Mouse (Mus musculus) intestine, embryonic 14.5 days (tissue): ENCODE results near the gene Doc2g. TPM values are rescaled to one million over a fixed set of nuclear protein-coding genes. Genes with fewer than 3 reads are reported as not detected.
"Not testable (repeated sequence)": the region's sequence is repeated elsewhere in the genome, so short reads cannot be mapped to it uniquely, and the experiment has no call there.

Experiments
- ATAC-seq: fragments of 200-750 bp; cut with Nextera tagmentation; replicated peaks from 2 replicates; pipeline ENCODE4 v1.8.0; 2017; ENCODE audit warnings: low read depth, moderate number of reproducible peaks, moderate TSS enrichment, moderate library complexity; ENCODE audit not compliant: low FRiP score, low TSS enrichment
- DNase-seq: peaks from one replicate; pipeline ENCODE4 v3.0.0-alpha.2; 2018; ENCODE audit warnings: low spot score
- H3K27ac ChIP-seq: fragments of 300-500 bp; sonication (generic); 2 replicates; pipeline ENCODE4 v1.5.1; 2014; ENCODE audit warnings: low read depth, mild to moderate bottlenecking, control low read depth
- H3K27me3 ChIP-seq: fragments of 300-500 bp; sonication (generic); replicated peaks from 2 replicates; pipeline ENCODE4 v1.6.1; 2014; ENCODE audit warnings: low read length, control low read depth; ENCODE audit not compliant: control insufficient read depth, insufficient read depth
- H3K36me3 ChIP-seq: fragments of 300-500 bp; sonication (generic); 2 replicates; pipeline ENCODE4 v1.6.1; 2014; ENCODE audit warnings: low read length, control low read depth; ENCODE audit not compliant: control insufficient read depth, insufficient read depth
- H3K4me1 ChIP-seq: fragments of 300-500 bp; sonication (generic); replicated peaks from 2 replicates; pipeline ENCODE4 v1.6.1; 2014; ENCODE audit warnings: low read length, control low read depth, mixed read lengths; ENCODE audit not compliant: control insufficient read depth, insufficient read depth
- H3K4me2 ChIP-seq: fragments of 300-500 bp; sonication (generic); 2 replicates; pipeline ENCODE4 v1.6.1; 2014; ENCODE audit warnings: low read length
- H3K4me3 ChIP-seq: fragments of 300-500 bp; sonication (generic); 2 replicates; pipeline ENCODE4 v1.5.1; 2014; ENCODE audit warnings: low read depth, low read length, control low read depth, mixed read lengths
- H3K9ac ChIP-seq: fragments of 300-500 bp; sonication (generic); 2 replicates; pipeline ENCODE4 v1.6.1; 2014; ENCODE audit warnings: mild to moderate bottlenecking, low read length
- H3K9me3 ChIP-seq: fragments of 300-500 bp; sonication (generic); 2 replicates; pipeline ENCODE4 v1.6.1; 2016; ENCODE audit warnings: low read length, control low read depth; ENCODE audit not compliant: control insufficient read depth
- WGBS: fragments of 180-500 bp; shearing (Covaris S2); extraction: QIAGEN DNeasy Blood & Tissue Kit; methylation state at CpG from one replicate; pipeline ENCODE4 v1.1.7; 2014; 5-methylcytosine and 5-hydroxymethylcytosine counted together
- polyA plus RNA-seq: library from polyadenylated mRNA; unstranded; fragments of >200 nt; fragmentation: Nextera tagmentation; extraction: Ambion mirVana; gene quantifications from 2 replicates; pipeline ENCODE4 v1.2.1, GENCODE M21; 2014

Doc2g gene
- polyA plus RNA-seq, 1 experiment from 2014 or later, result 3.9 TPM

DNA sequence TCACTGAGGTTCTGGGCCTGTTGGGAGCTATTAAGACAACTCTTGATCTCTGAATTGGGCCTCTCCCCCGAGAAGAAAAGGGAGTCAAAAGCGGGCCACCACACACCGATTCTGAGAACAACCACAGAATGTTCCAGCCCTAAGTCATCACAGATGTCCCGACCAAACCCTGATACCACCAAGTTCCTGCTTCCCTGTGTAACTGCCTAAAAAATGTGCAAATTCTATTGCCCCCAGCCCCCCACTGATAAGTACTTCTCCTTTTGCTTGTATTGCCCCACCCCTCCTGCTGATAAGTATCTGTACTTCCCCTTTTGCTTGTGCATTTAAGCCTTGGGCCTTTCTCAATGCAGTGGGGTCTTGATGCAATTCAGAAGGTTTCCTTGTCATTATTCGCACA is 41.0 kb downstream of the Doc2g start:
- not testable (repeated sequence) for H3K4me1 ChIP-seq, H3K4me3 ChIP-seq, ATAC-seq, H3K9ac ChIP-seq, DNase-seq, H3K27me3 ChIP-seq, H3K27ac ChIP-seq, H3K36me3 ChIP-seq, H3K4me2 ChIP-seq, H3K9me3 ChIP-seq
- WGBS, result 91% methylated on average over 5 of the region's 5 CpGs

DNA sequence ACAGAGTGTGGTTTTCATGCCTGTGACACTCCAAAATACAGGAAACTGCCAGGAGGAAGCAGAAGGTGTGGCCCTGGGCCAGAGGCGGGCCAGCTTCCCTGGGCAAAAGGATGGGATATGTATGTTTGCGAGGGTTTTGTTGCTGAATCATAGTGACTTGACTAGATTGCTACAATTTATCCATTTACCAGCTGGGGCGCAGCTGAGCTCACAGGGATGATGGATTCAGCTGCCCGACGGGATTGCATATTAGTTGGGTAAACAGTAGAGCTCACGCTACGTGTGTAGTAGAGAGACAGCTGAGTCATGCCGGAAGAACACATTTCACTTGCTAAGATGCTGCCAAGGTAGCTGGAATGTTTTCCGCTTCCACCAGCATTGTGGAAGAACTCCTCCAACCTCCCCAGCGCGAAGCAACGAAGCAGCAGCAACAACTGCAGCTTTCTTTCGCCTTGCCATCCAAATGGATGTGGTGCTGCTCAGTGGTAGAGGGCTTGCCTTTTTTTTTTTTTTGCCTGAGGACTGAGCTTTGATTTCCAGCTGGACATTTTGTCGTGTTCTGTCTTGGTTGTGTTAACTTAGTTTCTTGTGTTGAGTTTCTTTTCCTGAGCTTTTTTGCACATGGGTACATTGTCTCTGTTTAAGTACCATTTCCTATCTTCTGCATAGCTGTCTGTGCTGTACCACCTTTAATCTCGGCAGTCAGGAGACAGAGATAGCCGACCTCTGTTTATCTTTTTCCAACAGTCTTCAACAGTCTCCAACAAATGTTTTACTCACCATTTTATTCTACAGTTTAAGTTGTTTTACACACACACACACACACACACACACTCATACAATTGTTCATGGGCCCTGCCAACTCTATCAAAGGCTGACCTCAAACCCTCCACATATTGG is 43.1 kb downstream of the Doc2g start, which contains the start of gene Gstp2:
Gstp2 (minus strand) TSS at position 58 of the 900 bp plus-strand sequence.
- peak within 1 kb of the TSS; percentile 78 for H3K27ac ChIP-seq

DNA sequence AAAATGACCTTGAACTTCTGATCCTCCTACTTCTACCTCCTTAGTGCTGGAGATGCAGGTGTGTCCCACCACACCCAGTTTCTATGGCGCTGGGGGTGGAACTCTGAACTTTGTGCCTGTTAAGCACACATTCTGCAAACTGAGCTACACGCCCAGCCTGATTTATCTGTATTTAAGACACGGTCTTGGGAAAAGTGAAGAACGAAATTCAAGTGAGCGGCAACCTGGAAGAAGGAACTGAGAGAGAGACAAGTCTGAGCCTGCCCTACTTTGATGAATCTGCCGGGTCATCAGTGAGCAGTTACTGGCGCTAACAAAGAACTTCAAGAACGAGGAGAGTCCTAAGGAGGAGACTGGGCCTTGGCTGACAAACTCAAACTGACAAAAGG is 43.7 kb downstream of the Doc2g start:
- H3K36me3 ChIP-seq, result no peaks in the 10 kb centered on the region
- ATAC-seq (peak; percentile 66), DNase-seq (peak; percentile 72)
- H3K27ac ChIP-seq, result peak overlapping the region; percentile 78
- H3K4me1 ChIP-seq, result peaks cover 6% of the 10 kb centered on the region; the same call in 1 of the 2 replicates
- no peaks in the 10 kb centered on the region for H3K9me3 ChIP-seq
- H3K9ac ChIP-seq, result no peak overlapping the region
- H3K4me2 ChIP-seq, result peak overlapping the region; percentile 23; the same call in 1 of the 2 replicates
- H3K4me3 ChIP-seq, result 0 out of 2 replicates have a peak overlapping the region, but pooled peaks have one; percentile 2
- H3K27me3 ChIP-seq, result no peaks in the 10 kb centered on the region
- 69% methylated on average over 8 of the region's 8 CpGs for WGBS

More for the DNA sequence above, 43.1 kb downstream of the Doc2g start, which contains the start of gene Gstp2:
- Histone ChIP-seq H3K4me3 (no peak within 1 kb of the TSS), H3K9ac (no peak within 1 kb of the TSS), H3K4me1 (peaks cover 6% of the 10 kb centered on the region; the same call in 1 of the 2 replicates), H3K27me3 (no peaks in the 10 kb centered on the region), H3K4me2 (peak within 1 kb of the TSS; percentile 32; the same call in 1 of the 2 replicates), H3K9me3 (no peaks in the 10 kb centered on the region), H3K36me3 (no peaks in the 10 kb centered on the region)
- DNase-seq (peak; percentile 81), ATAC-seq (peak; percentile 49; the same call in 1 of the 2 replicates)
- 33% methylated on average over 16 of the region's 16 CpGs for WGBS

DNA sequence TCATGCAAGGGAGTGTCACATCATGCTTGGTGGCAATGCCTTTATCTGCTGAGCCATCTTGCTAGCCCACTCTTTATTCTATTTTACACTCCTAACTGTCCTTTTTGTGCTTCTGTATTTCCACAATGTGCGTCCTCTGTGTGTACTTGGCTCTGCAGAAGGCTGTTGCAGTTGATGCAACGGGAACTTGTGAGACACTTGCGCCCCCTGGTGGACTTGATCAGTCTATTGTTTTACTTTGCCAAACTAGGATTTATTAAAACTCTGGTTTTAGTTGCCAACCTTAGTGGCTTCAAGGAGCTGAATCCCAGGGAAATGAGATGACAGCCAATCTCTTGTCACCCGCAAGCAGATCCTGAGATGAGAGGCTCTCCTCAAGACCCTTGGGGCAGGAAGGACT is 44.7 kb downstream of the Doc2g start:
- Histone ChIP-seq H3K4me3 (no peak overlapping the region), H3K27ac (0 out of 2 replicates have a peak overlapping the region, but pooled peaks have one; percentile 78), H3K4me1 (peaks cover 6% of the 10 kb centered on the region; the same call in 1 of the 2 replicates), H3K36me3 (no peaks in the 10 kb centered on the region), H3K9me3 (no peaks in the 10 kb centered on the region), H3K9ac (no peak overlapping the region), H3K4me2 (no peak overlapping the region), H3K27me3 (no peaks in the 10 kb centered on the region)
- 26% methylated on average over 4 of the region's 4 CpGs for WGBS
- DNase-seq (peak; percentile 87), ATAC-seq (no peak)

DNA sequence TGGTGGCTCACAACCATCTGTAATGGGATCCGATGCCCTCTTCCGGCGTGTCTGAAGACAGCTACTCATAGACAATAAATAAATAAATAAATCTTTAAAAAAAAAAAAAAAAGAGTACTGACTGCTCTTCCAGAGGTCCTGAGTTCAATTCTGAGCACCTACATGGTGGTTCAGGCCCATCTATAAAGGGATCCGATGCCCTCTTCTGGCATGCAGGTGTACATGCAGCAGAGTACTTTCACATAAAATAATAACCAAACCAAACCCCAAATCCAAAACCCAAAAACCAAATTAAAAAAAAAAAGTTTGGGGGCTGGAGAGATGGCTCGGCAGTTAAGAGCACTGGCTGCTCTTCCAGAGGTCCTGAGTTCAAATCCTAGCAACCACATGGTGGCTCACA is 46.0 kb downstream of the Doc2g start:
- not testable (repeated sequence) for H3K27me3 ChIP-seq, H3K27ac ChIP-seq, H3K36me3 ChIP-seq, H3K9ac ChIP-seq, H3K9me3 ChIP-seq, H3K4me2 ChIP-seq, ATAC-seq, H3K4me1 ChIP-seq, H3K4me3 ChIP-seq, DNase-seq
- 82% methylated on average over 5 of the region's 5 CpGs for WGBS

DNA sequence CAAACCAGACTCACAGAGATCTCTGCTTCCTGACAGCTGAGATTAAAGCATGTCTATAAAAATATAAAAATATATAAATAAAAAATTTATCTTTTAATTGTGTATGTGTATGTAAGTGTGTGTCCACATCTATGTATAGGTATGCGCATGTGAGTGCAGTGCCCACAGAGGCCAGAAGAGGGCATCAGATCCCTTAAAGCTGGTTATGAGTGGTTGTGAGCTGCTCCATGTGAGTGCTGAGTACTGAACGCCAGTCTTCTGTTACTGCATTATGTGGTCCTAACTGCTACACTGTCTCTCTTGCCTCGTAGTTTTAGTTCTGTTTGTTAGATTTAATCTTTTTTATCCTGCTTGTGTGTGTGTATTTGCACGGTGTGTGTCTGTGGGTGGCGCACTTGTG is 47.9 kb downstream of the Doc2g start:
- WGBS, result 94% methylated on average over 5 of the region's 5 CpGs
- 0 out of 2 replicates have a peak, but pooled peaks cover 2% of the 10 kb centered on the region for H3K4me1 ChIP-seq
- DNase-seq (no peak), ATAC-seq (no peak)
- no peaks in the 10 kb centered on the region for H3K27me3 ChIP-seq
- no peak overlapping the region for H3K9ac ChIP-seq
- no peak overlapping the region for H3K27ac ChIP-seq
- no peak overlapping the region for H3K4me2 ChIP-seq
- no peaks in the 10 kb centered on the region for H3K36me3 ChIP-seq
- H3K9me3 ChIP-seq, result no peaks in the 10 kb centered on the region
- H3K4me3 ChIP-seq, result no peak overlapping the region

DNA sequence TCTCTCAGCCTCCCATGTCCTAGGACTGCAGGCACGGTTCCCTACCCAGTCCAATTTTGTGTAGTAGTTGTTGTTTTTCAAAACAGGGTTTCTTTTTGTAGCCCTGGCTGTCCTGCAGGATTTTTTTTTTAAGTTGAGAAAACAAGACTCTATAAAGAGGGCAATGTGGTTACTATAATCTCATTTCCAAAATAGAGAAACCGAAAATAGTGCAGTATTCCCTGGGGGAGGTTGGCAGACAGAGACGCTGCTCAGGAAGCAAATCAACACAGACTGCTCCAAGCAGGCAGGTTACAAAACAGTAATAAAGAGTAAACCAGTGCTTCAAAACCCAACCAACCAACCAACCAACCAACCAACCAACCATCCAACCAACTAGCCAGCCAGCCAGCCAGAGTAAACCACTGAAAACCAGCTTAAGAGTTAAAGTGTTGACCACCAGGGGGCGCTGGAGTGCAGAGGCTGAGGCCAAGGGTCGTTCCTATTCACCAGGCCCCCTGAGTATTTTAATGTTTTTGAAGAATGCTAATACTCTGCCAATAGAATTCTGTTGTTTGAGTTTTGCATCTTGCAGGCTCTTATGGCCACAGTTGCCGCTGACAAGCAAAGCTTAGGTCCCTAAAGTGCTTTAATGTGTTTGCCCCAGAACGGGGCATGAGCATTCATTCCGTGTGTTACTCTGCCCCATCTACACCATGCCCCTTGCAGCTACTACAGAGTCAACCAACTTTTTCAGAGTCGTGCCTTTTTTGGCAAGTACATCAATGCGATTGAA is 48.8 kb downstream of the Doc2g start:
- H3K9ac ChIP-seq, result no peak overlapping the region
- H3K4me3 ChIP-seq, result no peak overlapping the region
- DNase-seq, result peak; percentile 79
- no peak for ATAC-seq
- no peak overlapping the region for H3K27ac ChIP-seq
- H3K27me3 ChIP-seq, result no peaks in the 10 kb centered on the region
- 53% methylated on average over 10 of the region's 10 CpGs for WGBS
- H3K9me3 ChIP-seq, result no peaks in the 10 kb centered on the region
- no peaks in the 10 kb centered on the region for H3K36me3 ChIP-seq
- no peak overlapping the region for H3K4me2 ChIP-seq
- 0 out of 2 replicates have a peak, but pooled peaks cover 2% of the 10 kb centered on the region for H3K4me1 ChIP-seq

DNA sequence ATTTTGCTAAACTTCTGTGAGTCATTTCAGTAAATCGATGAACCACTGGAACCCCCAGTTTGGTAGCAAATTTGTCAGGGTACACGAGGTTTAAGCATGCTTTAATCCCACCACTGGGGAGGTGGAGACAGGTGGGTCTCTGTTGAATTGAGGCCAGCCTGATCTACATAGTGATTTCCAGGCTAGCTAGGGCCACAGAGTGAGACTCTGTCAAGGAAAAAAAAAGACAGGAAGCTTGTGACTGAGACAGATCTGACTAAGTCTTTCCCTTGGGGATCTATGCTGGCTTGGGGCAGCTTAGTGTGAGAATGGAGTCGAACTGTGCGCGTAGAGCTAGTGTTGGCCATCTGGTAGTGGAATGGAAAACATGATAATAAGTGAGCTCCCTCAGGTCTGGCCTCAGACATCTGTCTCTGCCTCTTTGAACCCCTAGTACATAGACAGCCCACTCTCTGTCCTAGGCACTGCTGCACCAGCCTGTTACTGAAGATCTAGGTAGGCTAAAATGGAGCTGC is 49.5 kb downstream of the Doc2g start:
- Histone ChIP-seq H3K9ac (no peak overlapping the region), H3K27me3 (no peaks in the 10 kb centered on the region), H3K4me1 (0 out of 2 replicates have a peak, but pooled peaks cover 2% of the 10 kb centered on the region), H3K27ac (no peak overlapping the region), H3K36me3 (no peaks in the 10 kb centered on the region), H3K4me3 (no peak overlapping the region), H3K4me2 (no peak overlapping the region), H3K9me3 (no peaks in the 10 kb centered on the region)
- WGBS, result 88% methylated on average over 5 of the region's 5 CpGs
- DNase-seq, result no peak
- ATAC-seq, result no peak
